Mouse (Mus musculus): ENCODE results near the gene Fbxw21.
A peak's percentile ranks its signal among the peaks of the same experiment; 100 is the strongest.

Gene Fbxw21

DNA sequence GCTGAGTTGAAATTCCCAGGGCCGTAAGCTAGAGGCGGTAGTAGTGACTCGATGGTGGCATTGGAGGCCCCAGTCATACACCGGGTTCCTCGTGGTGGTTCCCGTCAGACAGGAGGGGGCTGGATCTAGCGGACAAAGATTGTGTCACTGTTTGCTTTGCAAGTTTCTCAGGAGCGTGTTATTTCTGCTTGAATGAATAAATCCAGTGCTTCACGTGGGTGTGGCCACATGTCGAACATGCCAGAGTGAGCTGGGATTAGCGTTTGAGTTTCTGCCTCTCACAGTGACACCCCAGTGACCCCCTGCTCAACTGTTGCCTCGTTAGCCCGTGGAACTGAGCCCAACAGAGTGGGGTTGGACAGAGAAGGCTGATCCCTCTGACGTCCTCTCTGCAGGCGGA is 71.4 kb downstream of the Fbxw21 start:
- peak; percentile 50 to 64 for DNase-seq (ENCODE audit: low spot score in 2 of 2)

Measured in urinary bladder, adult 18-20 months (tissue).